Mouse (Mus musculus): Measurements from ENCODE around the gene Irf9. TPM values are rescaled to one million over a fixed set of nuclear protein-coding genes. Genes with fewer than 3 reads are reported as not detected.
A peak's percentile ranks its signal among the peaks of the same experiment; 100 is the strongest.

Irf9 gene
- total RNA-seq, 1 experiment from 2014 or later, result 12.9 TPM

DNA sequence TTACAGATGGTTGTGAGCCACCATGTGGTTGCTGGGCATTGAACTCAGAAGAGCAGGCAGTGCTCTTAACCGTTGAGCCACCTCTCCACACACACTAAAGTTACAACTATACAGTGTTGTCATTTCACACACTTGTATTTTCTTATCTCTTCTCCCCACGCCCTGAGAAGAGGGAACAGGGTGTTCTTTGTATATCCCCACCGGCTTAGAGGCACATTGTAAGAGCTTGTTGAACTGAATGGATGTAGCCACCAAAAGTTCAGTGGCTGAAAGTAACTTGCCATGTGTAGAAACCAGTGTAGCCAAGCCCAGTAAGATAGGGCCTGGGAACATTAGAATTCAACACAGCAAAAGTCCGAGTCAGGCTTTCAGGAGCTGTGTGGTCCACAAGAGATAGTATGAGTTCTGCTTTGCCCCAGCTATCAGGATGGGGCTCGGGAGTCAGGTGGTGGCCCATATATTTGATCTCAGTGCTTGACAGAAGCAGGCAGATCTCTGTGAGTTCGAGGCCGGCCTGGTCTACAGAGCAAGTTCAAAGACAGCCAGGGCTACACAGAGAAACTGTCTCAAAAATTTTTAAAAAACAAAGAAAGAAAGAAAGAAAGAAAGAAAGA, 11.3 kb downstream of the Irf9 start:
- DNase-seq, result no peak

DNA sequence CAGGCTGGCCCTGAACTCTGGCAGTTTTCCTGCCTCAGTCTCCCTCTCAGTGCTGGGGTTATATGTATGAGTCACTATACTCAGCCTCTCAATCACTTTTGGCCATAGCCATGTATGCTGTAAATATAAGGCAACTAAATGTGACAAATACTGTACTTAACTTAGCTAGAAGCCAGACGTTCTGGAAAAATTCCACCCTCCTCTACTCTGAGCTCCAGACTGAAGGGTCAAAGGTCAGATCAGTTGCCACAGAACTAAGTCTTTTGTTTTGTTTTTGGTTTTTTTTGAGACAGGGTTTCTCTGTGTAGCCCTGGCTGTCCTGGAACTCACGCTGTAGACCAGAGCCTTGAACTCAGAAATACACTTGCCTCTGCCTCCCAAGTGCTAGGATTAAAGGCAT, 12.5 kb downstream of the Irf9 start:
- no peak for DNase-seq

GRCm38 (mm10) chr14:55616844-55617243, 13.5 kb downstream of the Irf9 start:
- DNase-seq, result no peak

GRCm38 (mm10) chr14:55617822-55618221, 14.5 kb downstream of the Irf9 start, which contains the start of gene Rec8:
Rec8 (plus strand) TSS chr14:55618037.
- DNase-seq, result peak; percentile 67

- DNase-seq, result no peak
These were observed 15.3 kb downstream of the Irf9 start for GRCm38 (mm10) chr14:55618486-55619195.

GRCm38 (mm10) chr14:55628077-55628827, 24.9 kb downstream of the Irf9 start:
- no peak for DNase-seq

- DNase-seq, result peak; percentile 74
These were observed 25.9 kb downstream of the Irf9 start for GRCm38 (mm10) chr14:55629312-55629711.

GRCm38 (mm10) chr14:55634874-55635522, 31.6 kb downstream of the Irf9 start:
- DNase-seq, result peak; percentile 73

DNA sequence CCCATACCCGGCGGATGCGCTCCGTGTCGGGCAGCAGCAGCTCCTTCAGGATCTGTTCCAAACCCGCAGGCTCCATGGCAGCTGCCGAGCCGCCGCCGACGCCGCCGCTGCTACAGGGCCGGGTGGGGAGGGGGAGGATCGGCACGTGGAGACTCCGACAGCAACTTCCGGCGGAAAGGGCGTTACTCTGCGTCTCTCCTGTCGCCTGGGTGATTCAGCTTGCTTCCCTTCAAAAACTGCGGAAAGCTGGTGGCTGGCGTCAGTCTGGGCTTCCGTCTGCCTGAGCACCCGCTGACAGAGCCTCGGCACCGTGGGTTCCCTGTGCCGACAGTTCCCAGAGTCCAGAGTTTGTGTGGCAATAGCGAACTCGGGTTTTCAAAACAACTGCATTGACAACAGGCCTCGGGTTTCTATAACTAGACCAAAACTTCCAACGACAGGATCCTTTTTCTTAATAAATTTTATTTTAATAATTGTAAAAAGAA, 32.2 kb downstream of the Irf9 start, which contains the start of gene Ipo4:
Gene Ipo4, minus strand, starts transcription at position 435 of the 485 bp plus-strand sequence.
- peak; percentile 94 for DNase-seq

DNA sequence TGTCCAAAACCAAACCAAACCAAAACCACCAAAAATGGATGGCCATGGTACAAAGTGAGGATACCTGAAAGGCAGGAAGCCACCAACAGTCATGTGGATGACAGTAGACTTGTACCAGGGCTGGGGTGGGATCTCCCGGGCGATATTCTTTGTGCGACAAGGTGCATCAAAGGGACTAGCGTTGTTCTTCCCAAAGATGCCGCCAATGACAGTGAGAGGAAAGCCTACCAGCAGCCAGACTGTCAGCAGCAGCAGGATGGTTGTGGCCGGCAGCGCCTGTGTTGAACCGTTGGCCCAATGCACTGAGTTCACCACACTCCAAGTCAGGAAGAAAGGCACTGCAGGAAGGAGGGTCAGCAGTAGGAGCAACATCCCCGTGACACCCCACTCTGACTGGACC, 34.4 kb downstream of the Irf9 start, which contains the start of gene Gm49378:
Gene Gm49378, minus strand, starts transcription at position 101 of the 400 bp plus-strand sequence.
- DNase-seq, result no peak

GRCm38 (mm10) chr14:55640816-55641215, 37.4 kb downstream of the Irf9 start:
- DNase-seq, result no peak

GRCm38 (mm10) chr14:55641291-55641690, 37.9 kb downstream of the Irf9 start:
- no peak for DNase-seq

DNA sequence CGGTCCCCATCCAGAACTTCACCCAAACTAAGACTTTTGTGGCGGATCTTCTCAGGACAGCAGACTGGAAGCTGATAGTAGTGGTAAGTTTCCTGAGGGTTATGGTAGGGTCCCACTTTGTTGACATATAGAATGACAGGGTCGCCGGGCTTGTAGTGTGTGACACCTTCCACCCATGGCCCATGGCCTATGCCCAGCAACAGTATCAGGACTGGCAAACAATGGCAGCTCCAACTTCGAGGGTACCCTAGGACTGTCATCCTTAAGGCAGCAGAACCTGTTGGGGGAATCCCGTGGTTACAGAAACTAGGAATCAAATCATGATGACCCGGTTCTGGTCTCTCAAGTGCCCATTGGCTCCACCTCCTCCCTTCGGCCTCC, 39.3 kb downstream of the Irf9 start:
- DNase-seq, result no peak

DNA sequence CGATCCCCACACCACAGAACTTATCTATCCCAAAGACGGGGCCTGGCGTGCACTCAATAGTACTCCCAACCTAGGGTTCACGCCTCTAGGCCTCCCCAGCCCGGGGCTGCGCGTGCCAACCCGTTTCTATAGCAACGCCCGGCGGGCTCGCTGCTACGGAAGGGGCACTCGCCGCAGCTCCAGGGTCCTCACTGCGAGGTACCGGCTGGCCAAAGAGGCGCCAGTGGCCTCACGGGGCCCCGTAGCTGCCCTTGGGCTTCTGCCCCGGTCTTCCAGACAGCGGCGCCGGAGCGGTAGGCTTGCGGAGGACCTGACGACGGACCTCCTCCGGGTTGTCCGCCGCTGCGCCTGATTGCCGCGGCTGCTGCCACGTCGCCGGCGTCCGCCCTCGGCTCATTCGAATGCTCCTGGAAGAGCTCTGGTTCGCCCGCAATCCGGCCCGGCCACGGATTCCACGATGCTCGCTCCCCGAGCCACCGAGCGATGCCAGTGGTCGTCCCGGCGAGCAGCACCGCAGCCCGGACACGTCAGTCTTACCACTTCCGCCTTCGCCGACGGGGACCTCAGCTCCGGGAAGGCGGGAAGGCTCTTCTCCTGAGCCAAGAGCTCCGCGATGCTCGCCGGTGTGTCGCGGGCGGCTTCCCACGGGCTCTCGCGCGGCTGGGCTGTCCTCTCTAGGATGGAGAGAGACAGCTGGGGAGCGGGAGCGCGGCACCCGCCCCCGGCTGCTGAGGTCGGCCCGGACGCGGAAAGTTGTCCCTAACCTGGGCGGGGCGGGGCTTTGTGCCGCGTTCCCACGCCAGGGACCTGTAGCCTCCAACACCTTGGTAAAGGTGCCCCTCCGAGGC, 39.9 kb downstream of the Irf9 start, which contains the start of gene Tm9sf1:
Gene Tm9sf1, minus strand, starts transcription at position 747 of the 848 bp plus-strand sequence.
- peak; percentile 90 for DNase-seq

DNA sequence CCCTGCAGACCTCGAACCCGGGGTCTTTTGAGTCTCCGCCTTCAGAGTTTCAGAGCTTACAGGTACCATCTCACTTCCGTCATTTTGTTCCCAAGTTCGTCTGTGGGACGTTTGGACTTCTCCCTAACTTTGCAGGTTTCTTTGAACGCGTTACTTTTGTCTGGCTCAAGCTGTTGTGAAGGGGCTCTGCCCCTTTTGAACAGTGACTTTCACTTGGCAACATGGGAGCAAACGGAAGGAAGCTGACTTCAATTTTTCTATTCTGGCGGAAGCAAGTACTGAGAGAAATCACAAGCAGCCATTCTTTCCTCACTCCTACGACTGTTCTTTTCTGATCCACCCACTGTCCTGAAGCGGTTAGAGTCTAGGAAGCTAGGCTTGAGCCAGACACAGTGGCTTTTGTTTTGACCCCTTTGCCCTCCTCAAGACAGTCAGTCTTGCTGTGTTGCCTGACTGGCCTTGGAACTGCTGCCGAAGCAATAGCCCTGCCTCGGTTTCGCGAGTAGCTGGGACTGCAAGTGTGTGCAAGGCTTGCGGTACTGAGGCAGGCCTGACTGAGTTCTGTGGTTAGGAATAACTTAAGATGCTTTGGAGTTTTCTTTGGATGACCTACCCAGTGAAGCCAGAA, 41.0 kb downstream of the Irf9 start:
- DNase-seq, result peak; percentile 38

- no peak for DNase-seq
These were observed 46.5 kb downstream of the Irf9 start, which contains the start of gene Tssk4 for GRCm38 (mm10) chr14:55649884-55650283. Tssk4 (plus strand) TSS chr14:55650184.

GRCm38 (mm10) chr14:55651528-55651927, 48.2 kb downstream of the Irf9 start:
- no peak for DNase-seq

DNA sequence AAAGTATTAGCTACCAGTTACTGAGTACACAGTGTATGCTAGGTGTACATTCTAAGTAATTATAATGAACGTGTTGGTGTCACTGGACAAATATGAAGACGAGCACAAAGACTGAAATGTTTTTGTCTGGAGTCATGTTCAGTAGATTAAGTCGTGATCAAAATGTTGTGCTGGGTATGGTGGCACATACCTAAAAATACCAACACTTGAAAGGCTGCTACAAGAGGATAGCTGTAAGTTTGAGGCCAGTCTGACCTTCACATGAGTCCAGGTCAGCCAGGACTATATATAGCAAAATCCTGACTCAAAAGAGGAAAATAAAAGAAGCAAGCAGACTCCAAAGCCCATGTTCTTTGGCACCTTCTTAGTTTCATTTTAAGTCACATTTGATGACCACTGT, 53.6 kb downstream of the Irf9 start:
- no peak for DNase-seq

- peak; percentile 81 for DNase-seq
These were observed 54.6 kb downstream of the Irf9 start for GRCm38 (mm10) chr14:55658011-55658410.

Measured in adrenal gland, postnatal 14 days (tissue).